Mouse (Mus musculus) left cerebral cortex, adult 8-10 months (tissue): Measurements from ENCODE around the gene Armc5. TPM values are rescaled to one million over a fixed set of nuclear protein-coding genes. Genes with fewer than 3 reads are reported as not detected.

Source experiments
- DNase-seq, 2 experiments: peaks; one replicate each; pipeline ENCODE4 v3.0.0; 2022; ENCODE audit warnings: low spot score in 2 of 2
- total RNA-seq, 4 experiments: library from RNA; stranded (reverse); gene quantifications; 2 replicates each; pipeline ENCODE4 v1.2.4; 2022

Armc5 gene
- 10 to 100 TPM; 14.2 to 16.8 (median 14.9) TPM for total RNA-seq

- DNase-seq, result peak; percentile 72 to 85
These were observed at the start of gene Armc5 for GRCm38 (mm10) chr7:128236856-128237592. Gene Armc5, plus strand, starts transcription at chr7:128237342.

GRCm38 (mm10) chr7:128201607-128202006 lies 35.5 kb upstream of the Armc5 start:
- DNase-seq, result no peak

- no peak for DNase-seq
These were observed 34.1 kb upstream of the Armc5 start for GRCm38 (mm10) chr7:128203071-128203470.

- DNase-seq, result no peak
These were observed 33.0 kb upstream of the Armc5 start for GRCm38 (mm10) chr7:128204179-128204578.

- DNase-seq, result no peak
These were observed 31.4 kb upstream of the Armc5 start for GRCm38 (mm10) chr7:128205695-128206094.

GRCm38 (mm10) chr7:128206152-128206551 lies 31.0 kb upstream of the Armc5 start, which contains the start of gene Cox6a2:
Gene Cox6a2, minus strand, starts transcription at chr7:128206387.
- no peak for DNase-seq

GRCm38 (mm10) chr7:128208187-128208586 lies 29.0 kb upstream of the Armc5 start:
- DNase-seq, result no peak

GRCm38 (mm10) chr7:128209826-128210225 lies 27.3 kb upstream of the Armc5 start:
- DNase-seq, result no peak

- no peak for DNase-seq
These were observed 17.2 kb upstream of the Armc5 start for GRCm38 (mm10) chr7:128219952-128220351.

- DNase-seq, result no peak
These were observed 16.2 kb upstream of the Armc5 start for GRCm38 (mm10) chr7:128220936-128221335.

- no peak for DNase-seq
These were observed 5.4 kb upstream of the Armc5 start for GRCm38 (mm10) chr7:128231741-128232140.

- DNase-seq, result no peak
These were observed 2.3 kb upstream of the Armc5 start for GRCm38 (mm10) chr7:128234796-128235195.

GRCm38 (mm10) chr7:128235481-128235880 lies 1.7 kb upstream of the Armc5 start:
- DNase-seq, result no peak

GRCm38 (mm10) chr7:128236426-128236825 lies 716 bp upstream of the Armc5 start:
- no peak for DNase-seq

- no peak for DNase-seq
These were observed 418 bp downstream of the Armc5 start for GRCm38 (mm10) chr7:128237593-128237926.

GRCm38 (mm10) chr7:128237927-128238778 lies 1.0 kb downstream of the Armc5 start, which contains the start of gene 9130023H24Rik:
Gene 9130023H24Rik, minus strand, starts transcription at chr7:128238031.
- peak; percentile 97 to 99 for DNase-seq

- DNase-seq, result no peak
These were observed 1.8 kb downstream of the Armc5 start for GRCm38 (mm10) chr7:128238991-128239390.

GRCm38 (mm10) chr7:128240131-128240784 lies 3.1 kb downstream of the Armc5 start:
- no peak for DNase-seq

GRCm38 (mm10) chr7:128242331-128242730 lies 5.2 kb downstream of the Armc5 start:
- DNase-seq, result no peak

GRCm38 (mm10) chr7:128243921-128244320 lies 6.8 kb downstream of the Armc5 start:
- no peak for DNase-seq

GRCm38 (mm10) chr7:128244410-128245025 lies 7.4 kb downstream of the Armc5 start:
- DNase-seq, result no peak
